Mouse (Mus musculus) small intestine, adult 10 weeks (tissue): ENCODE measurements around the gene Cib3. TPM values are rescaled to one million over a fixed set of nuclear protein-coding genes. Genes with fewer than 3 reads are reported as not detected.

ENCODE experiments used
- polyA plus RNA-seq: library from polyadenylated mRNA; stranded (reverse); fragments of 350-450 nt; fragmentation: Illumina TruSeq; extraction: RNeasy Lipid Tissue Mini Kit (QIAGEN cat#74804); gene quantifications from one replicate; pipeline ENCODE4 v1.2.3, GENCODE M21; 2014; ENCODE audit warnings: low replicate concordance

Gene Cib3
- polyA plus RNA-seq = 0.19 TPM

GRCm38 (mm10) chr8:72212751-72213150 is at the start of gene Cib3:
Cib3 (minus strand) TSS chr8:72212837.

GRCm38 (mm10) chr8:72239499-72240402 is 27.1 kb upstream of the Cib3 start, which contains the start of gene Ap1m1:
Ap1m1 (plus strand) TSS chr8:72240018.

GRCm38 (mm10) chr8:72219541-72220363 is 7.1 kb upstream of the Cib3 start, which contains the start of gene Fam32a:
Fam32a (plus strand) TSS chr8:72219730.

GRCm38 (mm10) chr8:72213536-72213935 is 899 bp upstream of the Cib3 start, which contains the start of gene Gm11034:
Gm11034 (minus strand) TSS chr8:72213636.

GRCm38 (mm10) chr8:72189417-72190214 is 23.0 kb downstream of the Cib3 start, which contains the start of gene Hsh2d:
Hsh2d (plus strand) TSS chr8:72189638.

GRCm38 (mm10) chr8:72160707-72161697 is 51.6 kb downstream of the Cib3 start, which contains the start of gene Rab8a:
Rab8a (plus strand) TSS chr8:72161200.

Other genes starting within 250 kb of the Cib3 start
- not detected for gene Cyp4f18, start 203.2 kb downstream of the Cib3 start, polyA plus RNA-seq
- not detected for gene Olfr372, start 171.6 kb downstream of the Cib3 start, polyA plus RNA-seq
- not detected for gene Olfr373, start 129.7 kb downstream of the Cib3 start, polyA plus RNA-seq
- gene Olfr374, start 105.8 kb downstream of the Cib3 start, polyA plus RNA-seq = not detected
- 220 TPM for gene Tpm4, start 77.9 kb downstream of the Cib3 start, polyA plus RNA-seq
- 96.5 TPM for gene Rab8a, start 51.6 kb downstream of the Cib3 start, polyA plus RNA-seq
- 1.3 TPM for gene Hsh2d, start 23.2 kb downstream of the Cib3 start, polyA plus RNA-seq
- not detected for gene Gm11034, start 799 bp upstream of the Cib3 start, polyA plus RNA-seq
- 52.0 TPM for gene Fam32a, start 6.9 kb upstream of the Cib3 start, polyA plus RNA-seq
- 7.0 TPM for gene Ap1m1, start 27.2 kb upstream of the Cib3 start, polyA plus RNA-seq
- gene Gm10282, start 92.4 kb upstream of the Cib3 start, polyA plus RNA-seq = 0.67 TPM
- 4.8 TPM for gene Klf2, start 106.2 kb upstream of the Cib3 start, polyA plus RNA-seq
- 33.9 TPM for gene Eps15l1, start 208.6 kb upstream of the Cib3 start, polyA plus RNA-seq
- not detected for gene Calr3, start 231.0 kb upstream of the Cib3 start, polyA plus RNA-seq
- gene 1700030K09Rik, start 231.0 kb upstream of the Cib3 start, polyA plus RNA-seq = 0.37 TPM